Mouse (Mus musculus): ENCODE results near the gene Rps8.

- TF ChIP-seq CTCF (IDR thresholded peaks at IDR 0.05; ENCODE audit: extremely low read depth, insufficient read length, insufficient replicate concordance, low read depth, low read length) (no peak), POLR2A (IDR thresholded peaks at IDR 0.05; ENCODE audit: low read depth, low read length) (no peak)
These were observed 33.8 kb downstream of the Rps8 start for GRCm38 (mm10) chr4:117122209-117122608.
